Mouse (Mus musculus) bone marrow macrophage, adult 2 months (primary cell): Measurements from ENCODE around the gene Mrpl58.

Source experiments
- CTCF ChIP-seq: IDR thresholded peaks from 2 replicates; pipeline ENCODE4 v1.5.1; 2012; ENCODE audit warnings: low read depth, mild to moderate bottlenecking, low read length, moderate library complexity
- POLR2A ChIP-seq: IDR thresholded peaks from 2 replicates; pipeline ENCODE4 v1.6.1; 2012; ENCODE audit warnings: mild to moderate bottlenecking, low read depth, low read length, borderline replicate concordance

- TF ChIP-seq POLR2A, result no peak
- TF ChIP-seq CTCF, result no peak
These were observed 2.2 kb downstream of the Mrpl58 start for GRCm38 (mm10) chr11:115405723-115406122.
